Comparison of ENCODE assay signal across 10 mouse cellular contexts in the genomic region with DNA sequence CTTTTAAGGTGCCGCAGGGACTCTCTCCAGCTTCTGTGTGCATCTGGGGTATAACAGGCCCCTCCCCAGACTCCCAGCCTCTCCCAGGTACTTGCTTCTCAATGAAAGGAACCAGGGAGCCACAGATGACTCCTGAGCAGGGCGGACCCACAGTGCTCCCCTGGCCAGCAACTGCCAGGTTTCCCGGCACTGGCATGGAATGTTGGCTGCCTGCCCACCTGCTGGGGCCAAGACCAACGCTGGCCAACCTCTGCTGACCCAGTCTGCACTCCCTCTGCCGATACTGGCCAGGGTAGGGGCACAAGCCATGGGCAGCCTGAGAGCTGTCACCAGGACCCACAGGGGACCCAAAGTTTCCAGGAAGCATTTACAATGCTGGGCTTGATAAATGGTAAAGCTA. TPM values are rescaled to one million over a fixed set of nuclear protein-coding genes. Genes with fewer than 3 reads are reported as not detected.
DNase-seq lines count a peak whose midpoint lies in the region; ATAC-seq lines count a peak whose summit lies in the region.
"Had no signal": no experiment of that assay in that cellular context is flagged by ENCODE, and none has a peak within 500 bp of the region (broad histone marks: within the 10 kb centered on the region; RNA-seq: fewer than 3 reads in every experiment).

No protein-coding gene starts in this region.

- H3K9ac ChIP-seq in midbrain, embryonic 14.5 days (replicated peaks; ENCODE audit: low read length) = no peak overlapping the region
- no peak overlapping the region for H3K9ac ChIP-seq in midbrain, embryonic 11.5 days (ENCODE audit: low read length)
- H3K9ac ChIP-seq: liver, embryonic 13.5 days; stomach, embryonic 15.5 days had no signal

- no peak for ATAC-seq in midbrain, embryonic 14.5 days (ENCODE audit: low FRiP score, low TSS enrichment)
- ATAC-seq in midbrain, embryonic 11.5 days (ENCODE audit: low FRiP score) = no peak
- ATAC-seq: inflammation-experienced regulatory T-cells, adult 6 months had no signal

- no peak overlapping the region for H3K27ac ChIP-seq in midbrain, embryonic 14.5 days (replicated peaks; ENCODE audit: low read depth, low read length)
- no peak overlapping the region for H3K27ac ChIP-seq in midbrain, embryonic 11.5 days (ENCODE audit: low read depth, low read length)
- H3K27ac ChIP-seq: liver, embryonic 13.5 days; stomach, embryonic 15.5 days had no signal

- H3K4me2 ChIP-seq in midbrain, embryonic 14.5 days (ENCODE audit: low read length) = no peak overlapping the region
- H3K4me2 ChIP-seq in midbrain, embryonic 11.5 days = no peak overlapping the region
- H3K4me2 ChIP-seq: liver, embryonic 13.5 days; stomach, embryonic 15.5 days had no signal

- no peaks in the 10 kb centered on the region for H3K36me3 ChIP-seq in midbrain, embryonic 14.5 days (ENCODE audit: control insufficient read depth, insufficient read depth, low read length)
- no peaks in the 10 kb centered on the region for H3K36me3 ChIP-seq in midbrain, embryonic 11.5 days (ENCODE audit: control insufficient read depth, insufficient read depth, low read length)
- H3K36me3 ChIP-seq: liver, embryonic 13.5 days; stomach, embryonic 15.5 days had no signal

- intact Hi-C loops in gastrocnemius, postnatal 14 days (cut with DNase I; ENCODE audit: low total_unique reads) = no loop called here

- 47% methylated on average over 5 of the region's 5 CpGs for WGBS in midbrain, embryonic 14.5 days
- WGBS in midbrain, embryonic 11.5 days = 62% methylated on average over 5 of the region's 5 CpGs

- peaks cover 7% of the 10 kb centered on the region for H3K27me3 ChIP-seq in midbrain, embryonic 14.5 days (ENCODE audit: control insufficient read depth, insufficient read depth, low read length)
- H3K27me3 ChIP-seq in midbrain, embryonic 11.5 days (ENCODE audit: control insufficient read depth, insufficient read depth, low read length) = no peaks in the 10 kb centered on the region; the same call in 1 of the 2 replicates

- H3K9me3 ChIP-seq in midbrain, embryonic 14.5 days (ENCODE audit: control insufficient read depth, low read length) = no peaks in the 10 kb centered on the region
- no peaks in the 10 kb centered on the region for H3K9me3 ChIP-seq in midbrain, embryonic 11.5 days (ENCODE audit: control insufficient read depth, low read length)
- H3K9me3 ChIP-seq: liver, embryonic 13.5 days; stomach, embryonic 15.5 days had no signal

- no peaks in the 10 kb centered on the region for H3K4me1 ChIP-seq in midbrain, embryonic 14.5 days (ENCODE audit: control insufficient read depth, insufficient read depth, low read length)
- H3K4me1 ChIP-seq in midbrain, embryonic 11.5 days (ENCODE audit: control insufficient read depth, insufficient read depth, low read length) = no peaks in the 10 kb centered on the region
- H3K4me1 ChIP-seq: liver, embryonic 13.5 days; stomach, embryonic 15.5 days had no signal

- H3K4me3 ChIP-seq in midbrain, embryonic 14.5 days (replicated peaks; ENCODE audit: low read depth, low read length) = no peak overlapping the region
- no peak overlapping the region for H3K4me3 ChIP-seq in midbrain, embryonic 11.5 days (ENCODE audit: low read depth, low read length)
- H3K4me3 ChIP-seq: liver, embryonic 13.5 days; stomach, embryonic 15.5 days had no signal

- DNase-seq in midbrain, embryonic 14.5 days = peak; percentile 27
- DNase-seq in midbrain, embryonic 11.5 days (ENCODE audit: low spot score, missing footprints) = no peak
- DNase-seq in adrenal gland, postnatal 25 days = peak; percentile 69
- DNase-seq in gastrocnemius, postnatal 14 days = peak; percentile 46
- DNase-seq in lung, postnatal 10 days = peak; percentile 28
- no peak for DNase-seq in B cell, adult 2 months
- DNase-seq in layer of hippocampus, adult 11-12 months (ENCODE audit: low spot score) = no peak
- DNase-seq: liver, embryonic 13.5 days had no signal

RNA-seq across cellular contexts. Expression of gene Dlgap4, which starts 7.9 kb away (rescaled TPM):
- polyA plus RNA-seq in midbrain, embryonic 14.5 days (2014; fragmentation: Nextera tagmentation; extraction: Ambion mirVana) = 272 and 276 TPM in 2 replicates
- 127 and 136 TPM in 2 replicates for polyA plus RNA-seq in midbrain, embryonic 11.5 days (2014; fragmentation: Nextera tagmentation; extraction: Ambion mirVana)
- 50.6 and 63.0 TPM in 2 replicates for total RNA-seq in adrenal gland, postnatal 25 days (2021)
- 10 to 100 TPM; 54.6 to 77.3 TPM for total RNA-seq in gastrocnemius, postnatal 14 days (2021)

Comparison
In these comparisons a context has a peak if more than half of its experiments do, and no peak if none do; other contexts are left out.
1. DNase-seq: peak in midbrain, embryonic 14.5 days (single experiment), adrenal gland, postnatal 25 days (single experiment), gastrocnemius, postnatal 14 days (single experiment) and lung, postnatal 10 days (single experiment); none in midbrain, embryonic 11.5 days (single experiment), B cell, adult 2 months (0 of 2) and layer of hippocampus, adult 11-12 months (single experiment).